Mouse (Mus musculus): ENCODE data around the gene Tm9sf1.

DNA sequence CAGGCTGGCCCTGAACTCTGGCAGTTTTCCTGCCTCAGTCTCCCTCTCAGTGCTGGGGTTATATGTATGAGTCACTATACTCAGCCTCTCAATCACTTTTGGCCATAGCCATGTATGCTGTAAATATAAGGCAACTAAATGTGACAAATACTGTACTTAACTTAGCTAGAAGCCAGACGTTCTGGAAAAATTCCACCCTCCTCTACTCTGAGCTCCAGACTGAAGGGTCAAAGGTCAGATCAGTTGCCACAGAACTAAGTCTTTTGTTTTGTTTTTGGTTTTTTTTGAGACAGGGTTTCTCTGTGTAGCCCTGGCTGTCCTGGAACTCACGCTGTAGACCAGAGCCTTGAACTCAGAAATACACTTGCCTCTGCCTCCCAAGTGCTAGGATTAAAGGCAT, 27.7 kb downstream of the Tm9sf1 start:
- no peak for TF ChIP-seq CTCF (conservative IDR thresholded peaks at IDR 0.05; ENCODE audit: insufficient read depth, insufficient read length, low read depth, low read length)
- TF ChIP-seq POLR2A (IDR thresholded peaks at IDR 0.05; ENCODE audit: low read depth, low read length) = no peak

All from kidney, adult 2 months (tissue).